Mouse (Mus musculus): ENCODE results near the gene Trmt1. TPM values are rescaled to one million over a fixed set of nuclear protein-coding genes. Genes with fewer than 3 reads are reported as not detected.
A peak's percentile ranks its signal among the peaks of the same experiment; 100 is the strongest.

Trmt1 gene
- polyA plus RNA-seq, 1 experiment from 2014 or later, result 47.9 TPM

GRCm38 (mm10) chr8:84734680-84735079 lies 48.6 kb downstream of the Trmt1 start:
- Histone ChIP-seq H3K4me2 (replicated peaks; ENCODE audit: low read depth, low read length) (no peak overlapping the region), H3K27me3 (ENCODE audit: control insufficient read depth, insufficient read depth, low read length) (peaks cover 67% of the 10 kb centered on the region), H3K36me3 (ENCODE audit: control insufficient read depth, insufficient read depth, low read length) (no peaks in the 10 kb centered on the region), H3K9ac (ENCODE audit: low read depth, low read length) (no peak overlapping the region), H3K4me3 (ENCODE audit: low read depth, low read length) (no peak overlapping the region), H3K27ac (ENCODE audit: low read depth, low read length) (no peak overlapping the region), H3K9me3 (ENCODE audit: control insufficient read depth, low read length) (no peaks in the 10 kb centered on the region), H3K4me1 (replicated peaks; ENCODE audit: control insufficient read depth, insufficient read depth, low read length) (peaks cover 18% of the 10 kb centered on the region)
- 73% methylated on average over 2 of the region's 2 CpGs for WGBS
- DNase-seq (ENCODE audit: low spot score), result no peak
- no peak for ATAC-seq (ENCODE audit: low FRiP score)

- 54% methylated on average over 2 of the region's 2 CpGs for WGBS
- Histone ChIP-seq H3K9ac (ENCODE audit: low read depth, low read length) (no peak overlapping the region), H3K27ac (ENCODE audit: low read depth, low read length) (no peak overlapping the region), H3K4me2 (replicated peaks; ENCODE audit: low read depth, low read length) (no peak overlapping the region), H3K9me3 (ENCODE audit: control insufficient read depth, low read length) (no peaks in the 10 kb centered on the region), H3K36me3 (ENCODE audit: control insufficient read depth, insufficient read depth, low read length) (no peaks in the 10 kb centered on the region), H3K4me1 (replicated peaks; ENCODE audit: control insufficient read depth, insufficient read depth, low read length) (peaks cover 18% of the 10 kb centered on the region), H3K27me3 (ENCODE audit: control insufficient read depth, insufficient read depth, low read length) (peaks cover 76% of the 10 kb centered on the region), H3K4me3 (ENCODE audit: low read depth, low read length) (no peak overlapping the region)
- ATAC-seq (ENCODE audit: low FRiP score), result no peak
- DNase-seq (ENCODE audit: low spot score), result no peak
These were observed 49.5 kb downstream of the Trmt1 start for GRCm38 (mm10) chr8:84735597-84735996.

- Histone ChIP-seq H3K27me3 (ENCODE audit: control insufficient read depth, insufficient read depth, low read length) (peaks cover 83% of the 10 kb centered on the region), H3K27ac (ENCODE audit: low read depth, low read length) (no peak overlapping the region), H3K4me1 (replicated peaks; ENCODE audit: control insufficient read depth, insufficient read depth, low read length) (peaks cover 12% of the 10 kb centered on the region), H3K36me3 (ENCODE audit: control insufficient read depth, insufficient read depth, low read length) (no peaks in the 10 kb centered on the region), H3K4me2 (replicated peaks; ENCODE audit: low read depth, low read length) (no peak overlapping the region), H3K9me3 (ENCODE audit: control insufficient read depth, low read length) (no peaks in the 10 kb centered on the region), H3K4me3 (ENCODE audit: low read depth, low read length) (no peak overlapping the region), H3K9ac (ENCODE audit: low read depth, low read length) (no peak overlapping the region)
- ATAC-seq (ENCODE audit: low FRiP score) (no peak), DNase-seq (ENCODE audit: low spot score) (no peak)
- WGBS, result 65% methylated on average over 4 of the region's 4 CpGs
These were observed 50.4 kb downstream of the Trmt1 start for GRCm38 (mm10) chr8:84736521-84736920.

- peaks cover 92% of the 10 kb centered on the region for H3K27me3 ChIP-seq (ENCODE audit: control insufficient read depth, insufficient read depth, low read length)
- WGBS, result 0% methylated on average over 16 of the region's 16 CpGs
These were observed 51.5 kb downstream of the Trmt1 start for GRCm38 (mm10) chr8:84737608-84738007.

GRCm38 (mm10) chr8:84738266-84738665 lies 52.2 kb downstream of the Trmt1 start:
- no peak for ATAC-seq (ENCODE audit: low FRiP score)
- H3K9me3 ChIP-seq (ENCODE audit: control insufficient read depth, low read length), result no peaks in the 10 kb centered on the region
- no peak overlapping the region for H3K4me3 ChIP-seq (ENCODE audit: low read depth, low read length)

More at GRCm38 (mm10) chr8:84737608-84738007, 51.5 kb downstream of the Trmt1 start:
- H3K9me3 ChIP-seq (ENCODE audit: control insufficient read depth, low read length), result no peaks in the 10 kb centered on the region
- H3K9ac ChIP-seq (ENCODE audit: low read depth, low read length), result no peak overlapping the region
- H3K4me3 ChIP-seq (ENCODE audit: low read depth, low read length), result no peak overlapping the region
- H3K27ac ChIP-seq (ENCODE audit: low read depth, low read length), result no peak overlapping the region
- no peaks in the 10 kb centered on the region for H3K36me3 ChIP-seq (ENCODE audit: control insufficient read depth, insufficient read depth, low read length)
- DNase-seq (ENCODE audit: low spot score), result peak; percentile 88
- ATAC-seq (ENCODE audit: low FRiP score), result peak; percentile 45; the same call in 1 of the 2 replicates
- peaks cover 16% of the 10 kb centered on the region for H3K4me1 ChIP-seq (replicated peaks; ENCODE audit: control insufficient read depth, insufficient read depth, low read length)
- H3K4me2 ChIP-seq (replicated peaks; ENCODE audit: low read depth, low read length), result 0 out of 2 replicates have a peak overlapping the region, but pooled peaks have one; percentile 8

GRCm38 (mm10) chr8:84738715-84739400 lies 52.8 kb downstream of the Trmt1 start:
- H3K9ac ChIP-seq (ENCODE audit: low read depth, low read length), result no peak overlapping the region
- H3K27ac ChIP-seq (ENCODE audit: low read depth, low read length), result no peak overlapping the region

More at GRCm38 (mm10) chr8:84738266-84738665, 52.2 kb downstream of the Trmt1 start:
- Histone ChIP-seq H3K9ac (ENCODE audit: low read depth, low read length) (0 out of 2 replicates have a peak overlapping the region, but pooled peaks have one; percentile 12), H3K36me3 (ENCODE audit: control insufficient read depth, insufficient read depth, low read length) (no peaks in the 10 kb centered on the region), H3K4me1 (replicated peaks; ENCODE audit: control insufficient read depth, insufficient read depth, low read length) (peaks cover 21% of the 10 kb centered on the region), H3K4me2 (replicated peaks; ENCODE audit: low read depth, low read length) (no peak overlapping the region), H3K27ac (ENCODE audit: low read depth, low read length) (no peak overlapping the region), H3K27me3 (ENCODE audit: control insufficient read depth, insufficient read depth, low read length) (peaks cover 97% of the 10 kb centered on the region)
- WGBS, result 1% methylated on average over 10 of the region's 10 CpGs
- DNase-seq (ENCODE audit: low spot score), result no peak

GRCm38 (mm10) chr8:84739401-84739742 lies 53.3 kb downstream of the Trmt1 start:
- no peaks in the 10 kb centered on the region for H3K36me3 ChIP-seq (ENCODE audit: control insufficient read depth, insufficient read depth, low read length)
- no peak overlapping the region for H3K27ac ChIP-seq (ENCODE audit: low read depth, low read length)
- H3K27me3 ChIP-seq (ENCODE audit: control insufficient read depth, insufficient read depth, low read length), result peaks cover 98% of the 10 kb centered on the region
- no peaks in the 10 kb centered on the region for H3K9me3 ChIP-seq (ENCODE audit: control insufficient read depth, low read length)
- no peak overlapping the region for H3K4me2 ChIP-seq (replicated peaks; ENCODE audit: low read depth, low read length)
- ATAC-seq (ENCODE audit: low FRiP score) (no peak), DNase-seq (ENCODE audit: low spot score) (no peak)
- no peak overlapping the region for H3K9ac ChIP-seq (ENCODE audit: low read depth, low read length)
- H3K4me1 ChIP-seq (replicated peaks; ENCODE audit: control insufficient read depth, insufficient read depth, low read length), result peaks cover 29% of the 10 kb centered on the region
- WGBS, result 0% methylated on average over 1 of the region's 1 CpGs
- H3K4me3 ChIP-seq (ENCODE audit: low read depth, low read length), result no peak overlapping the region

More at GRCm38 (mm10) chr8:84738715-84739400, 52.8 kb downstream of the Trmt1 start:
- Histone ChIP-seq H3K4me1 (replicated peaks; ENCODE audit: control insufficient read depth, insufficient read depth, low read length) (peaks cover 26% of the 10 kb centered on the region), H3K4me2 (replicated peaks; ENCODE audit: low read depth, low read length) (no peak overlapping the region), H3K4me3 (ENCODE audit: low read depth, low read length) (no peak overlapping the region), H3K36me3 (ENCODE audit: control insufficient read depth, insufficient read depth, low read length) (no peaks in the 10 kb centered on the region), H3K27me3 (ENCODE audit: control insufficient read depth, insufficient read depth, low read length) (peaks cover 97% of the 10 kb centered on the region), H3K9me3 (ENCODE audit: control insufficient read depth, low read length) (no peaks in the 10 kb centered on the region)
- DNase-seq (ENCODE audit: low spot score), result no peak
- no peak for ATAC-seq (ENCODE audit: low FRiP score)
- WGBS, result 32% methylated on average over 10 of the region's 10 CpGs

GRCm38 (mm10) chr8:84740895-84741843 lies 55.1 kb downstream of the Trmt1 start:
- ATAC-seq (ENCODE audit: low FRiP score) (no peak), DNase-seq (ENCODE audit: low spot score) (no peak)
- Histone ChIP-seq H3K4me2 (replicated peaks; ENCODE audit: low read depth, low read length) (no peak overlapping the region), H3K9ac (ENCODE audit: low read depth, low read length) (no peak overlapping the region), H3K4me3 (ENCODE audit: low read depth, low read length) (no peak overlapping the region), H3K4me1 (replicated peaks; ENCODE audit: control insufficient read depth, insufficient read depth, low read length) (peaks cover 39% of the 10 kb centered on the region), H3K36me3 (ENCODE audit: control insufficient read depth, insufficient read depth, low read length) (no peaks in the 10 kb centered on the region), H3K27ac (ENCODE audit: low read depth, low read length) (no peak overlapping the region), H3K9me3 (ENCODE audit: control insufficient read depth, low read length) (no peaks in the 10 kb centered on the region), H3K27me3 (ENCODE audit: control insufficient read depth, insufficient read depth, low read length) (peaks cover 97% of the 10 kb centered on the region)
- WGBS, result 20% methylated on average over 13 of the region's 13 CpGs

Data from hindbrain, embryonic 11.5 days (tissue).